Mouse (Mus musculus) ES-Bruce4 (cell line): ENCODE measurements around the gene Clec3b.

Experiments
- CTCF ChIP-seq: IDR thresholded peaks from one replicate; pipeline ENCODE4 v1.8.1; 2011; ENCODE audit warnings: low read depth, low read length
- POLR2A ChIP-seq: IDR thresholded peaks from one replicate; pipeline ENCODE4 v1.8.1; 2011; ENCODE audit warnings: low read length; ENCODE audit not compliant: insufficient read depth

- TF ChIP-seq CTCF (no peak), POLR2A (no peak)
These were observed 27.7 kb upstream of the Clec3b start for GRCm38 (mm10) chr9:123123017-123123416.
